Mouse (Mus musculus) heart, embryonic 16.5 days (tissue): ENCODE data around the gene Cd7. TPM values are rescaled to one million over a fixed set of nuclear protein-coding genes. Genes with fewer than 3 reads are reported as not detected.

Experiments
- ATAC-seq: fragments of 200-750 bp; cut with Nextera tagmentation; replicated peaks from 2 replicates; pipeline ENCODE4 v1.8.0; 2017; ENCODE audit warnings: moderate number of reproducible peaks; ENCODE audit not compliant: insufficient read depth, low FRiP score; ENCODE audit errors: extremely low read depth
- H3K27ac ChIP-seq: fragments of 300-500 bp; sonication (generic); 2 replicates; pipeline ENCODE4 v1.5.1; 2014; ENCODE audit warnings: mild to moderate bottlenecking, low read length, control low read depth, moderate library complexity
- H3K27me3 ChIP-seq: fragments of 300-500 bp; sonication (generic); 2 replicates; pipeline ENCODE4 v1.6.1; 2014; ENCODE audit warnings: low read length, mixed read lengths; ENCODE audit not compliant: control insufficient read depth, insufficient read depth
- H3K36me3 ChIP-seq: fragments of 300-500 bp; sonication (generic); 2 replicates; pipeline ENCODE4 v1.6.1; 2014; ENCODE audit not compliant: control insufficient read depth, insufficient read depth
- H3K4me1 ChIP-seq: fragments of 300-500 bp; sonication (generic); 2 replicates; pipeline ENCODE4 v1.6.1; 2014; ENCODE audit warnings: low read length, mixed read lengths; ENCODE audit not compliant: control insufficient read depth, insufficient read depth
- H3K4me2 ChIP-seq: fragments of 300-500 bp; sonication (generic); 2 replicates; pipeline ENCODE4 v1.6.1; 2014; ENCODE audit warnings: low read depth, mild to moderate bottlenecking, control low read depth, low read length
- H3K4me3 ChIP-seq: fragments of 300-500 bp; sonication (generic); 2 replicates; pipeline ENCODE4 v1.5.1; 2014; ENCODE audit warnings: mild to moderate bottlenecking, control low read depth, low read length
- H3K9ac ChIP-seq: fragments of 300-500 bp; sonication (generic); 2 replicates; pipeline ENCODE4 v1.6.1; 2014; ENCODE audit warnings: low read length, control low read depth
- H3K9me3 ChIP-seq: fragments of 300-500 bp; sonication (generic); replicated peaks from 2 replicates; pipeline ENCODE4 v1.6.1; 2016; ENCODE audit warnings: low read length; ENCODE audit not compliant: control insufficient read depth
- WGBS: fragments of 180-500 bp; shearing (Covaris S2); extraction: QIAGEN DNeasy Blood & Tissue Kit; methylation state at CpG from one replicate; pipeline ENCODE4 v1.1.7; 2014; 5-methylcytosine and 5-hydroxymethylcytosine counted together
- polyA plus RNA-seq: library from polyadenylated mRNA; unstranded; fragments of >200 nt; fragmentation: Nextera tagmentation; extraction: Ambion mirVana; gene quantifications from 2 replicates; pipeline ENCODE4 v1.2.1, GENCODE M21; 2015

Cd7 gene
- polyA plus RNA-seq, 1 experiment from 2014 or later = 3.7 TPM

DNA sequence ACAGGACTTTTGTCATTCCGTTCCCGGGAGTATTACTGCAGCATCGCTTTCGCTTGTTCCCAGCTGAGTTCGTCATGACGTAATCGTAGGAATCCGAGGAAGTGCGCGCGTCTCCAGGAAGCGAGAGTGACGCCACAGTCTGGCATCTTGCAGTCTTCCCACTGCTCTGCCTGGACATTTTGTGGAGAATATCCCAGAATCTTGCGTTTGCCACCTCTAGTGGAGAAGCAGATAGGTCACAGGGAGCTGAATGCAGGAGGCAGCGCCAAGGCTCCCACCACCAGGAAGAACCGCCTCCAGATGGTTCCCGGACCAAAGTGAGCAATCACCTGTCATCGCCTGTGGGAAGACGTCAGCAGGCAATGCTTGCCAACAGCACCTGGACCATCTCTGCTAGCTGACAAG lies 24.3 kb downstream of the Cd7 start:
- Histone ChIP-seq H3K27ac (peak overlapping the region; percentile 40; the same call in 1 of the 2 replicates), H3K9ac (peak overlapping the region; percentile 56), H3K4me1 (peaks cover 5% of the 10 kb centered on the region; the same call in 1 of the 2 replicates), H3K27me3 (no peaks in the 10 kb centered on the region), H3K4me2 (peak overlapping the region; percentile 67), H3K36me3 (no peaks in the 10 kb centered on the region), H3K9me3 (no peaks in the 10 kb centered on the region), H3K4me3 (peak overlapping the region; percentile 47)
- ATAC-seq = peak; percentile 28
- 31% methylated on average over 19 of the region's 19 CpGs for WGBS

DNA sequence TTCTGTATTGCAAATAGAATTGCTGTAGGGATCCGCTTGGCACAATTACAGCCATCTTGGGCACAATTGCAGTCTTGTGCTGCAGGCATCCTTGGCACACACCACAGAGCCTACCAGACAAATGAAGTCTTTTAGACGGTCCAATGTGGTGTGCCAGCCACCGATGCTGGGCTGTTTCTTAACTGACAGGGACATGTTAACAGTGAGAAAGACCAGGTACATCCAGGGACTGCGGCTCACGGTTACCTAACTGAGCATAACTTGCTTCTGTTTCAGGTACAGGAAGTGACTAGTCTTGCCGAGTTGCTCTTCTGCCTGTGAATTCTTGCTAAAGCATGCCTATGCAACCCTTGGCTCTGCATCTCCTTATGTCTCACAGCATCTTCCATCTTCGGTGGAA lies 25.6 kb downstream of the Cd7 start:
- Histone ChIP-seq H3K9ac (no peak overlapping the region), H3K9me3 (no peaks in the 10 kb centered on the region), H3K4me3 (no peak overlapping the region), H3K4me1 (peaks cover 5% of the 10 kb centered on the region; the same call in 1 of the 2 replicates), H3K27ac (no peak overlapping the region), H3K36me3 (no peaks in the 10 kb centered on the region), H3K27me3 (no peaks in the 10 kb centered on the region), H3K4me2 (no peak overlapping the region)
- 73% methylated on average over 7 of the region's 7 CpGs for WGBS
- ATAC-seq = no peak

DNA sequence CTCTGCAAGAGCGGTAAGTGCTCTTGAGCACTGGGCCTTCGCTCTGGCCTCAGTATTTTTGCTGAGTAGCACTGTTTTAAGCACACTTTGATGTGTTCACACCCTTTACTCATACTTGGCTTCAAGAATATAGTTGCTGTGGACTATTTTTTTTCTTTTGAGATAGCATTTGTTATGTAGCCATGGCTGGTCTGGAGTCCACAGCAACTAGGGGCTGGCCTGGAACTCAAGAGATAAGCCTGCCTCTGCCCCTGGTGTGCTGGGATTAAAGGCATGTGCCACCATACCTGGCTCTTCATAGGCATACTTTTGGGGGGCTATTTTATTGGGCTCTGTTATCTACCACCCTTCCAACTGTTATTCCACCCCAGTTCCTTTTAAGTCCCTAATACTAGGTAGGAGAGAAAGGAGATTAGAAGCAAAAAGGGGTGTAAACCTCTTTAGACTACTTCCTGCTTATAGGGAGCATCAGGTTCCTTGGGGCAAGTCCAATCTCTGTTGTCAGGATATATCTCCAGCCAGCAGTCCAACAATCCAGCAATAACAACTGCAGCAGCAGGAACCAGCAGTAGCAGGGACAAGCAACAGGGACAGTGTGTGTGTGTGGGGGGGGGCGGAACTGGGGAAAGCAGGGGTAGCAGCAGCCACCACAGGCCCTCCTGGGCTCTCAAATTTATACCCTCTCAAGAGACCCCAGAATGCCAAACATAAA lies 29.0 kb downstream of the Cd7 start:
- 93% methylated on average over 3 of the region's 3 CpGs for WGBS
- no peak overlapping the region for H3K9ac ChIP-seq
- no peaks in the 10 kb centered on the region for H3K36me3 ChIP-seq
- no peak overlapping the region for H3K4me2 ChIP-seq
- H3K27ac ChIP-seq = no peak overlapping the region
- H3K27me3 ChIP-seq = no peaks in the 10 kb centered on the region
- ATAC-seq = no peak
- no peak overlapping the region for H3K4me3 ChIP-seq
- peaks cover 5% of the 10 kb centered on the region; the same call in 1 of the 2 replicates for H3K4me1 ChIP-seq
- no peaks in the 10 kb centered on the region for H3K9me3 ChIP-seq

DNA sequence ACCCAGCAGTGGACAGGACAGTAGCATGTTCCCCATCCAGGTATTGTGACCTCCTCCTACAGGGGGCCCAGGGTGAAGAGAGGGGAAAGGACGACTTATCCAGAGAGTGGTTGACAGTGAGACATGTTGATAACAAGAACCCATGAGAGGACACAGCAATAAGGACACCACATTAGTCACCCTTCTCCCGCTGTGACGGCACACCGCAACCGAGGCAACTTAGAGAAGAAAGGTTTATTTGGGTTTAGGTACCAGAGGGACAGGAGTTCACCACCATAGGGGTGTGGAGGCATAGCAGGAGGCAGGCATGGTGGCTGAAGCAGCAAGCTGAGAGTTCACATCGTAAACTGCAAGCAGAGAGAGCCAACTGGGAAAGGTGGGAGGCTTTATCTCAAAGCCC lies 33.0 kb downstream of the Cd7 start:
- H3K4me1 ChIP-seq = peaks cover 5% of the 10 kb centered on the region
- no peak overlapping the region for H3K9ac ChIP-seq
- H3K36me3 ChIP-seq = no peaks in the 10 kb centered on the region
- H3K4me2 ChIP-seq = no peak overlapping the region
- H3K4me3 ChIP-seq = no peak overlapping the region
- H3K27me3 ChIP-seq = no peaks in the 10 kb centered on the region
- WGBS = 57% methylated on average over 6 of the region's 6 CpGs
- H3K27ac ChIP-seq = no peak overlapping the region
- no peaks in the 10 kb centered on the region for H3K9me3 ChIP-seq
- no peak for ATAC-seq

DNA sequence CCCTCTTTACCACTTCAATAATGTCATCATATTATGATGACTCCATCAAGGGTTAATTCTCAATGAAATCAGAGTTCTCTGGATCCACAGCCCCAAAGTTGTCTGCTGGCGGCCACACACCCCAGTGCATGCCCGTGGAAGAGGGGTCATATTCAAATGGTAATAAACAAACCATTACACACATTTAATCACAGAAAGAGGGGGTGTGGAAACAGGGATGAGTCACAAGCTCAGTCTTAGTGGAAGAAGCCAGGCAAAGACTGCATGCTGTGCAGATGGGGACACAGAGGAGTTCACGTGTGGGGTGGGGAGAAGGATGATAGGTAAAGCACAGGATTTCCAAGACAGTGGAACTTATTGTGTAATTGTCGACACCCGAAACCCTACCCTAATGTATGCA lies 34.9 kb downstream of the Cd7 start:
- 63% methylated on average over 5 of the region's 5 CpGs for WGBS
- Histone ChIP-seq H3K9me3 (no peaks in the 10 kb centered on the region), H3K27ac (no peak overlapping the region), H3K36me3 (no peaks in the 10 kb centered on the region), H3K4me1 (peaks cover 5% of the 10 kb centered on the region), H3K4me2 (no peak overlapping the region), H3K4me3 (no peak overlapping the region), H3K9ac (no peak overlapping the region), H3K27me3 (no peaks in the 10 kb centered on the region)
- no peak for ATAC-seq

DNA sequence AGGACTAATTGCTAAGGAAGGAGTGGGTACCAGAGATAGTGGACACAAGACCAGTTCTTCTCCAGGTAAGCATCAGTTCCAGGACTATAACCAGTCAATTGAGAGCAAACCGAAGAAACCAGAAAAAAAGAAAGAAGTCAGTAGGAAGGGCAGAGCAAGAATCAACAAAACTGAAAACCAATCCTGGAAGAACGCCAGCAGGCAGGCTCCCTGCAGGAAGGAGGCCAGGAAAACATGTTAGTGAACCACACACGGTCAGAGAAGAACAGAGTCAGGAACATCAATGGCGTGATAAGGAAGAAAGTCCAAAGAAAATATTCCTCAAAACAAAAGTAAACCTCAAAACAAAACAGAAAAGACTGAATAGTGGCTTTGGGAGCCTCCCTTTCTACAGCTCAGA lies 37.3 kb downstream of the Cd7 start:
- no peak; the same call in 1 of the 2 replicates for ATAC-seq
- H3K36me3 ChIP-seq = no peaks in the 10 kb centered on the region
- no peak overlapping the region for H3K27ac ChIP-seq
- H3K27me3 ChIP-seq = no peaks in the 10 kb centered on the region
- H3K4me1 ChIP-seq = peaks cover 5% of the 10 kb centered on the region
- no peak overlapping the region for H3K4me3 ChIP-seq
- H3K9me3 ChIP-seq = no peaks in the 10 kb centered on the region
- H3K4me2 ChIP-seq = no peak overlapping the region
- H3K9ac ChIP-seq = no peak overlapping the region
- 53% methylated on average over 4 of the region's 4 CpGs for WGBS

DNA sequence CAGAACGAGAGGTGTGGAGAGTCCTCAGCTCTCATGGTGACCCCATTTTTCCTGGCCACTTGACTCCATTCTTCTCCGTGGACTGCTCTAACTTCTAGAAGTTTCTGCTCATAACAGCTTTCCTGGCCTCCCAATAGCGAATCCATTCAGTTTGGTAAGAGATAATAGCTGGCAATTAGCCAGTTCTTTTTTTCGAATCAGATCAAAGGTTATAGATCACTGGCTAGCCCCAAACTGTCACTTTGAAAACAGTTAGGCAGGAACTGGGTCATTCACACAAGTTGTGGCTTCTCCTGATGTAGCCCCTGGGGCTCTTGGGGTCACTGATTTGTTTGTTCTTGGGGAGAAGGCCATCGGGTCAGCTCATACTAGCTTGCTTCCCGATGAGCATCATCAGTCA lies 44.5 kb downstream of the Cd7 start:
- Histone ChIP-seq H3K9me3 (no peaks in the 10 kb centered on the region), H3K36me3 (no peaks in the 10 kb centered on the region), H3K4me1 (peaks cover 18% of the 10 kb centered on the region), H3K27ac (no peak overlapping the region), H3K4me2 (no peak overlapping the region), H3K9ac (no peak overlapping the region), H3K4me3 (no peak overlapping the region), H3K27me3 (no peaks in the 10 kb centered on the region)
- ATAC-seq = no peak
- 82% methylated on average over 6 of the region's 6 CpGs for WGBS

DNA sequence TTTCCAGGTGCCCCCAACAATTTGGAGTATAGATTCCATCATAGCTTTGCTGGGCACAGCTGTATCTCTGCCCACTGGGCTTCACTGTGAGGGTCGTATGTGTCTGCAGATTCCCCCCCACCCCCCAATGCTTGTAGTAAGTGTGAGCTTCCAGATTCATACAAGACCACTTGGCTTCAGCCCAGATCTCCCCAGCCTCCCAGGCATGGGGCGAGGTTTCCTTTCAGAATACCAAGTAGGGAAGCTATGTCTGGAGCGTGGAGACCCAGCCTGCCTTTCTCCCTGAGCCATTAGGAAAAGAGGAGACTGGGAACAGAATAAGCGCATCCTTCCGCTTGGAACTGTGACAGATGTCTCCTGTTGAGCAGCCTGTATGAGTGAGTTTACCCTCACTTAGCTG lies 45.6 kb downstream of the Cd7 start:
- Histone ChIP-seq H3K9ac (no peak overlapping the region), H3K9me3 (no peaks in the 10 kb centered on the region), H3K4me3 (no peak overlapping the region), H3K27ac (no peak overlapping the region), H3K27me3 (no peaks in the 10 kb centered on the region), H3K4me2 (no peak overlapping the region), H3K4me1 (peaks cover 29% of the 10 kb centered on the region), H3K36me3 (no peaks in the 10 kb centered on the region)
- 64% methylated on average over 5 of the region's 5 CpGs for WGBS
- ATAC-seq = no peak

DNA sequence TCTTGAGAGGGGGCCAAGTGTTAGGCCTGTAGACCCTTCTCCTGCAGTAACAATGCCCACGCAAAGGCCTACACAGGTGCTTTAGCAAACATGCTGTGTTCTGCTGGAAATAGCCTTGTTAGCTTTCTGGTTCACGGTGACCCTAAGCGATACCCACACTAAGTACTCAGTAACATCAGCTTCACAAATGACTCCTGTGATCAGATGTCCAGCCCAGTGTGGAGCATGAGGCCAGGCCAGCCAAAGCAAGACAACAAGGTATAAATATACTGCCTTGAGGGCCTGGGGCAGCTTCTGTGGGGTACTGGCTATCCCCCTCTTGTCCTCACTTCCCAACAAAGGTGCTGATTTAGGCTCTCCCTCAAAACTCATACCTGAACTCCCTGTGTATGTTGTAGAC lies 46.1 kb downstream of the Cd7 start:
- Histone ChIP-seq H3K4me1 (peaks cover 33% of the 10 kb centered on the region), H3K9me3 (no peaks in the 10 kb centered on the region), H3K4me2 (no peak overlapping the region), H3K36me3 (no peaks in the 10 kb centered on the region), H3K4me3 (no peak overlapping the region), H3K27ac (no peak overlapping the region), H3K9ac (no peak overlapping the region), H3K27me3 (no peaks in the 10 kb centered on the region)
- no peak for ATAC-seq
- WGBS = 96% methylated on average over 3 of the region's 3 CpGs
